Mouse (Mus musculus) stomach, embryonic 16.5 days (tissue): ENCODE data around the gene Cd200r4. TPM values are rescaled to one million over a fixed set of nuclear protein-coding genes. Genes with fewer than 3 reads are reported as not detected.
"Not testable (repeated sequence)": the region's sequence is repeated elsewhere in the genome, so short reads cannot be mapped to it uniquely, and the experiment has no call there.

Experiments
- ATAC-seq: fragments of 200-750 bp; cut with Nextera tagmentation; 2 replicates; pipeline ENCODE4 v1.8.0; 2017; ENCODE audit warnings: moderate number of reproducible peaks, moderate TSS enrichment; ENCODE audit not compliant: insufficient read depth, low FRiP score
- H3K27ac ChIP-seq: fragments of 300-500 bp; sonication (generic); 2 replicates; pipeline ENCODE4 v1.5.1; 2014; ENCODE audit warnings: low read length
- H3K27me3 ChIP-seq: fragments of 300-500 bp; sonication (generic); 2 replicates; pipeline ENCODE4 v1.6.1; 2014; ENCODE audit warnings: low read length, control low read depth, mixed read lengths; ENCODE audit not compliant: control insufficient read depth, insufficient read depth
- H3K36me3 ChIP-seq: fragments of 300-500 bp; sonication (generic); 2 replicates; pipeline ENCODE4 v1.6.1; 2014; ENCODE audit warnings: low read length; ENCODE audit not compliant: control insufficient read depth, insufficient read depth
- H3K4me1 ChIP-seq: fragments of 300-500 bp; sonication (generic); 2 replicates; pipeline ENCODE4 v1.6.1; 2014; ENCODE audit warnings: low read length, control low read depth, mixed read lengths; ENCODE audit not compliant: control insufficient read depth, insufficient read depth
- H3K4me2 ChIP-seq: fragments of 300-500 bp; sonication (generic); 2 replicates; pipeline ENCODE4 v1.6.1; 2014; ENCODE audit warnings: low read depth, low read length, mixed read lengths
- H3K4me3 ChIP-seq: fragments of 300-500 bp; sonication (generic); replicated peaks from 2 replicates; pipeline ENCODE4 v1.5.1; 2014; ENCODE audit warnings: mild to moderate bottlenecking, low read length
- H3K9ac ChIP-seq: fragments of 300-500 bp; sonication (generic); 2 replicates; pipeline ENCODE4 v1.6.1; 2014; ENCODE audit warnings: low read length
- H3K9me3 ChIP-seq: fragments of 300-500 bp; sonication (generic); replicated peaks from 2 replicates; pipeline ENCODE4 v1.6.1; 2016; ENCODE audit warnings: low read length, control low read depth; ENCODE audit not compliant: control insufficient read depth
- WGBS: fragments of 180-500 bp; shearing (Covaris S2); extraction: QIAGEN DNeasy Blood & Tissue Kit; methylation state at CpG from one replicate; pipeline ENCODE4 v1.1.7; 2014; 5-methylcytosine and 5-hydroxymethylcytosine counted together
- polyA plus RNA-seq: library from polyadenylated mRNA; unstranded; fragments of >200 nt; fragmentation: Nextera tagmentation; extraction: Ambion mirVana; gene quantifications from 2 replicates; pipeline ENCODE4 v1.2.1, GENCODE M21; 2015

The Cd200r4 gene
- polyA plus RNA-seq, 1 experiment from 2014 or later: 0.37 TPM

DNA sequence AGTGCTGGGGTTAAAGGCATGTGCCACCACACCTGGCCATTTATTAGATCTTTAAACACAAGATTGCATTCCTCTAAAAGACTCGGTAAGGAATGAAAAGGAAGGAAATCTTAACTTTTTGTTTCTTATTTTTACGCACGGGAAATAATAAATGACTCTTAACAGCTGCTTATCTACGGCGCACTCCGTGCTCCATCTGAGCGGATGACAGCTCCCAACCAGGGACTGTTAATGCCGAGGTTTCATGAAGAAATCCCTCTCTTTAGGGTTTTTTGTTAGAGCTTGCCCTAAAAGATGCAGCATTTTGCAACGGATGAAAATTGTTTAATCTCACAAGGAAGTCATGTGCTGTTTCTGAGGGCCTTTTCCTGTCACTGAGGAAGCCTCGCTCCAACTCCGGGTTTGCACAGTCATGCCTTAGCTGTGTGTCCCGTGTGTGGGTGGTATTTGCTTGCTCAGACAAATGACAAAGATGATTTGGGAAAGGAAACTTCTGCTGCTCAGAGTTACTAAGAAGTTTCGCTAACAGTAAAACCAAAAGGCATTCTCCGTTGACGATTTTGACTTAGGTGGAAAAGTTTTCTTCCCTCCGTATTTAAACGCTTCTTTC, 32.9 kb upstream of the Cd200r4 start:
- H3K27me3 ChIP-seq: no peaks in the 10 kb centered on the region
- WGBS: 37% methylated on average over 17 of the region's 17 CpGs
- no peaks in the 10 kb centered on the region for H3K36me3 ChIP-seq
- no peaks in the 10 kb centered on the region for H3K9me3 ChIP-seq
- H3K4me3 ChIP-seq: peak overlapping the region; percentile 26
- ATAC-seq: peak; percentile 56; the same call in 1 of the 2 replicates
- no peak overlapping the region for H3K27ac ChIP-seq
- no peaks in the 10 kb centered on the region for H3K4me1 ChIP-seq
- peak overlapping the region; percentile 38; the same call in 1 of the 2 replicates for H3K9ac ChIP-seq
- peak overlapping the region; percentile 43 for H3K4me2 ChIP-seq

DNA sequence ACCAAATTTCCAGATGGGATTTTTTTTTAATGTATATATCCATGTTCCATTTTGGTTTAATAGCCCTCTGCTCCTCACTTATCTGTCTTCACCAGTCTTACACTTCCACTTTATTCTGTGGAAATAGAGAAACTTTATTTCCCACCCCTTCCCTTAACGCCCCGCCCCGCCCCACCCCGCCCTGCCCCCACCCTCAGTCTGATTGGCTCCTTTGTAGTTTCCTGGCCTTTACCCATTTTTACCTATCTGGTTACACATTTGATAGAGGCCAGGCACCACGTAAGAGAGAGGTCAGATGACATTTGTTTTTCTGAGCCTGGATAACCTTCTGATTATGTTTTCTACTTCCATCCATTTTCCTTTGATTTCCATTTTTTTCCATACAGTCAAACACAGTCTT, 32.0 kb upstream of the Cd200r4 start:
- H3K36me3 ChIP-seq: no peaks in the 10 kb centered on the region
- H3K9me3 ChIP-seq: no peaks in the 10 kb centered on the region
- H3K4me3 ChIP-seq: no peak overlapping the region
- no peak overlapping the region for H3K27ac ChIP-seq
- H3K4me1 ChIP-seq: no peaks in the 10 kb centered on the region
- no peak for ATAC-seq
- no peak overlapping the region for H3K9ac ChIP-seq
- no peaks in the 10 kb centered on the region for H3K27me3 ChIP-seq
- no peak overlapping the region for H3K4me2 ChIP-seq
- 86% methylated on average over 5 of the region's 5 CpGs for WGBS

DNA sequence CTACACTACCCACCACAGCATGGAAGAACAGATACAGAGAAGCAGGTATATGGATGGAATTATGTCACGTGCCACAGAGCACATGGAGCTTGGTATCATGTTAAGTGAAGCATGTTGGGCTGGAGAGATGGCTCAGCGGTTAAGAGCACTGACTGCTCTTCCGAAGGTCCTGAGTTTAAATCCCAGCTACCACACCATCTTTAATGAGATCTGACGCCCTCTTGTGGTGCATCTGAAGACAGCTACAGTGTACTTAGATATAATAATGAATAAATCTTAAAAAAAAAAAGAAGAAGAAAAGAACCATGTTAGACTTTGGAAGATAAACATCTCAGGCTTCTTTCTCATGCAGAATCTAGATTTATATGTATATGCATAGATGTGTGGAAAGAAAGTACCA, 30.8 kb upstream of the Cd200r4 start:
- no peak overlapping the region for H3K27ac ChIP-seq
- no peak overlapping the region for H3K4me2 ChIP-seq
- no peak for ATAC-seq
- H3K9me3 ChIP-seq: no peaks in the 10 kb centered on the region
- no peaks in the 10 kb centered on the region for H3K4me1 ChIP-seq
- no peak overlapping the region for H3K9ac ChIP-seq
- no peaks in the 10 kb centered on the region for H3K36me3 ChIP-seq
- H3K27me3 ChIP-seq: no peaks in the 10 kb centered on the region
- no peak overlapping the region for H3K4me3 ChIP-seq
- WGBS: 69% methylated on average over 4 of the region's 4 CpGs

DNA sequence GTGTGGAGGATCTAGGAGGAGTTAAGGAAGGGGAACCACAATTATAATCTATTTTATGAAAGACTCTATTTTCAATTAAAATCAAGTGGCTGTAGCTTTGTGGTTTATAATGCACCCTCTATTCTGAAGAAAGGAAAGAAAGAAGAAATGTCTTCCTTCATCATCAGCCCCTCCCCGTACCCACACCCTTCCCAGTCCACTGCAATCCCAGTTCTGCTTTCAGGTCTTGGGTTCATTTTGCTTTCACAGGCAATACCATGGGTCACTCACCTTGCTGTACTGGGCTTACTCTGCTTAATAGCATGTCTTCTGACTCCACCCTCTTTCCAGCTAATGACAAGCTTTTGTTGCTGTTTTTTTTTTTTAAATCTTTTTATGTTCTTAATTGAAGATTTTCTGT, 24.6 kb upstream of the Cd200r4 start:
- no peak overlapping the region for H3K4me3 ChIP-seq
- H3K27ac ChIP-seq: no peak overlapping the region
- H3K4me2 ChIP-seq: no peak overlapping the region
- whole genome bisulfite sequencing: 84% methylated on average over 1 of the region's 1 CpGs
- no peak overlapping the region for H3K9ac ChIP-seq
- H3K9me3 ChIP-seq: no peaks in the 10 kb centered on the region
- ATAC-seq: no peak
- H3K4me1 ChIP-seq: no peaks in the 10 kb centered on the region
- H3K36me3 ChIP-seq: no peaks in the 10 kb centered on the region
- no peaks in the 10 kb centered on the region for H3K27me3 ChIP-seq

DNA sequence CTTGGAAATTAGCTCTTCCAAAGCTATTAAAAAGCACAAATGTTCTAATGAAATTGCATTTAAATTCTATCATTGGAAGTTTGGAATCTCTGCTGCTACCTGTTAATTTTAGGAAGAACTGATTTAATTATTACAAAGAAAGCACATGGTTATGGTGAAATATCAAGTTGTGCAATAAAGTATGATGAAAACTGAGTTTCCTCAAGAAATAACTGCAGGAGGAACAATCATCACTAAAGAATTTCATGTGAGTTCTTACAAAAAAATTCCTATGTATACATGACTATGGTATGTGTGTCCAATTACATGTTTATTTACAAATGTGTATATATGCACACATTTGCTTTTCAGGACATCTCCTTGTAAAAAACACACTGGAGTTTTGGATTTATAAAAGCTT, 17.1 kb upstream of the Cd200r4 start:
- no peak for ATAC-seq
- Histone ChIP-seq H3K4me3 (no peak overlapping the region), H3K36me3 (no peaks in the 10 kb centered on the region), H3K9me3 (no peaks in the 10 kb centered on the region), H3K4me2 (no peak overlapping the region), H3K27ac (no peak overlapping the region), H3K4me1 (no peaks in the 10 kb centered on the region), H3K27me3 (no peaks in the 10 kb centered on the region), H3K9ac (no peak overlapping the region)

DNA sequence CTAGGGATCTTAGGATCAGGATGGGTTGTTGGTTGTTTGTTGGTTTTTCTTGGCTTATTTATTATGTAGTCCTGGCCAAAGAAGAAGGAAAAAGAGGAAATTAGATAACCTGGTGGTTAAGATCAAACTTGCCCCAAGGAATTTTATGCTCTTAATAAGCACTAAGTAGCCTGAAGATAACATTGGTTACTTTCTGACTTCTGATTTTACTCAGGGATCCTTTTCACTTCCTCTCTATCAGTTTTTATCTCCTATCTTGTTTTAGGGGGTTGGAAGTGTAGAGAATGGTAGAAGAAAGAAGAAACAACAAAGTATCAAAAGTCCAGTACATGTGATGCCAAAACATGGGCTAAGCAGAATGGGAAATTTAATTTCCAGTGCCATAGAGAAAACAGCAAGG, 5.6 kb upstream of the Cd200r4 start:
- no peaks in the 10 kb centered on the region for H3K9me3 ChIP-seq
- H3K4me3 ChIP-seq: no peak overlapping the region
- no peak overlapping the region for H3K27ac ChIP-seq
- no peaks in the 10 kb centered on the region for H3K36me3 ChIP-seq
- H3K4me1 ChIP-seq: no peaks in the 10 kb centered on the region
- no peak for ATAC-seq
- no peaks in the 10 kb centered on the region for H3K27me3 ChIP-seq
- H3K9ac ChIP-seq: no peak overlapping the region
- H3K4me2 ChIP-seq: no peak overlapping the region

DNA sequence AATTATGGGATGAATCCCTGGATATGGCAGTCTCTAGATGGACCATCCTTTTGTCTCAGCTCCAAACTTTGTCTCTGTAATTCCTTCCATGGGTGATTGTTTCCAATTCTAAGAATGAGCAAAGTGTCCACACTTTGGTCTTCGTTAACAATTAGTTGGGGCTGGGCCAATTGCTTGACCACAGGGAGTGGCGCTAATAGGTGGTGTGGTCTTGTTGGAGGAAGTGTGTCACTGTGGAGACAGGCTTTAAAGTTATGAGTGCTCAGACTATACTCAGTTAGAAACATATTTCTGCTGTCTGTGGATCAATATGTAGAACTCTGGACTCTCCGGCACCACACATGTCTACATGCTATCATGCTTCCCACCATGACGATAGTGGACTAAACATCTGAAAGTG, 1.3 kb upstream of the Cd200r4 start:
- not testable (repeated sequence) for H3K27ac ChIP-seq, ATAC-seq, H3K4me3 ChIP-seq, H3K9ac ChIP-seq, H3K36me3 ChIP-seq, H3K4me2 ChIP-seq, H3K9me3 ChIP-seq, H3K4me1 ChIP-seq, H3K27me3 ChIP-seq
- 94% methylated on average over 4 of the region's 4 CpGs for WGBS

DNA sequence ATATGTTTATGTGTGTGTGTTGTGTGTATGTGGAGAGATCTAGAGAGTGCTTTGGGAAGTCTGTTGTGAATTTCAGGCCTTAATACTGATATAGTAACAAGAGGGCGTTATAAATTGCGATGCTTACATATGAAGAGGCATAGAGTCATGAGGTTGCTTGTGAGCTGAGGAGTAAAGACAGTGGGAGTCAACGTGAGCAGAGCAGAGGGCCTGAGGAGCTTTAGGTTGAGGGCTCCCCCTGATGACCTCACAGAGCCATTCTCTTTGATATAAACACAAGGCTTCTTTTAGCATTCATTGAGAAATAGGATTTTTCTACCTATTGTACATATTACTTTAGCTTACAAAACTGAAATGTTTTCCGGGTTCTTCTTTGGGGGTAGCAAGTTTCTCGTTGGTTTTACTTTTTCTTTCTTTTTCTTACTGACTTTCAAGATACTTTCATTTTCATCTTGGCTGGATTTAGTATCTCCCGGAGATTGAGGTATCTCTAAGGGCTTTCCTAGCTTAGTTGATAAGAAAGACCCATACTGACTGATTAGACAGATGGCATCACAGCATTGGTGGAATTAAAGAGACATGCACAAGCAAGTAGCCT, 1.0 kb downstream of the Cd200r4 start:
- Histone ChIP-seq H3K9me3 (no peaks in the 10 kb centered on the region), H3K9ac (no peak overlapping the region), H3K4me3 (no peak overlapping the region), H3K36me3 (no peaks in the 10 kb centered on the region), H3K4me2 (no peak overlapping the region), H3K4me1 (no peaks in the 10 kb centered on the region), H3K27ac (no peak overlapping the region), H3K27me3 (no peaks in the 10 kb centered on the region)
- no peak for ATAC-seq
- 79% methylated on average over 6 of the region's 6 CpGs for WGBS

DNA sequence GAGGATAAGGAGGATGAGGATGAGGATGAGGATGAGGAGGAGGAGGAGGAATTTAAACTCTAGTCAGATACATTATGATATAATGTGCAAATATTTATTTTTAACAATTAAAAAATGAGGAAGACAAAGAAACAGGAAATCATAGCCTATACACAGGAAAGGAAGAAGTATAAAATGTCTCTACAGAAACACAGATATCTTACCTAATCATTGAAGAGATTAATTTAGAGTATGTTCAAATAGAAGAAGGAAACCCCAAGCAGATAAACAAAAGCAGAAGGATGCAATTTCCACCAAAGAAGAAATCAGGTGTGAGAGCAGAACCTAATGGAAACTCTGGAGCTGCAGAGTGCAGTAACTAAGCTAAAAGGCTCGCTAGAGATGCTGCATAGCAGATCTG, 6.5 kb downstream of the Cd200r4 start:
- no peaks in the 10 kb centered on the region for H3K9me3 ChIP-seq
- H3K36me3 ChIP-seq: no peaks in the 10 kb centered on the region
- H3K4me2 ChIP-seq: no peak overlapping the region
- 55% methylated on average over 1 of the region's 1 CpGs for WGBS
- no peak overlapping the region for H3K4me3 ChIP-seq
- H3K4me1 ChIP-seq: no peaks in the 10 kb centered on the region
- no peaks in the 10 kb centered on the region for H3K27me3 ChIP-seq
- H3K9ac ChIP-seq: no peak overlapping the region
- no peak for ATAC-seq
- no peak overlapping the region for H3K27ac ChIP-seq
